Mouse (Mus musculus) cerebellum, adult (tissue): ENCODE results near the gene Capn8.
"Not testable (repeated sequence)": the region's sequence is repeated elsewhere in the genome, so short reads cannot be mapped to it uniquely, and the experiment has no call there.

Experiments used
- ATAC-seq: cut with Nextera tagmentation; 2 replicates; pipeline ENCODE4 v1.9.2; 2017; ENCODE audit warnings: mild to moderate bottlenecking, moderate library complexity, mixed read lengths; ENCODE audit not compliant: insufficient number of reproducible peaks, low FRiP score, low TSS enrichment

The Capn8 gene

DNA sequence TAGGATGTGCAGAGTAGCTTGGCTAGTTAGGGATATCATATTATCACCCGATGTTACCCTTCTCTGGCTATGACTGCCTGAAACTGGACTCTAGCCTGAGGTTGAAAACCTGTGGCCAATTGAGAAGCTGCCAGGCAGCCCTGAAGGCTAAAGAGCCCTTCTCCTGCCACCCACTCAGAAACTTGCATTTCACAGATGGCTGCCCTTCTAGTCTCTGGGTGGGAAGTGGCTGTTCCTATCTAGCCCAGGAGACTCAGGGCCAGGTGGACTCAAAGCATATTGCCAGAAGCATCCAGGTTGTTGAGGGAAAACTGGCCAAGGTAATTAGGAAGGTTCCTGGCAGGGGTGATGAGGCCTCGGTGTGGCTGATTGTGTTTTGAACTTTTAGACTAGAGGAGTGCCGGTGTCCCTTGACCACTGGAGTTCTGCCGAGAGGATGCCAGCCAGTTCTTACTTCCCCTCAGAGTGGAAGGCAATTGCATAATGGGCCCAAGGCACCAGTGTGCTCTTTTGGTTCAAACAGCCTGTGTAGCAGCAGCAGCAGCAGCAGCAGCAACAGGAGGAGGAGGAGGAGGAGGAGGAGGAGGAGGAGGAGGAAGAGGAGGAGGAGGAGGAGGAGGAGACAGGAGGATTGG is 45.0 kb downstream of the Capn8 start:
- ATAC-seq = peak; percentile 28

DNA sequence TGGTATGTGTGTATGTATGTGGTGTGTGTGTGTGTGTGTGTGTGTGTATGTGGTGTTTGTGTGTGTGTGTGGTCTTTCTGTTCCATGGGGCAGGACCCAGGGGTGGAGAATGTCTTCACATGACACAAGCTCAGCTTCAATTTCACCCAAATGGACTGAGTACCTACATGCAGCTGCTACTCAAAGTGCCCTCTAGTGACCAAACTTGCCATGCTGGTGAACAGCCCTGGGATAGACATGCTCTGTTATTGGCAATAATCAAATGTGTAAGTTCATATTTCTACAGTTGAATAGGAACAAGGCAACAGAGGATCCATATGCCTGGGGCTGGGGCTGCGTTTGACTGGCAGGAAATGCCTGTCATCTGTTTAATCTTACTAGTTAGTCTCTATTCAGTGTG is 50.7 kb downstream of the Capn8 start:
- ATAC-seq = no peak

DNA sequence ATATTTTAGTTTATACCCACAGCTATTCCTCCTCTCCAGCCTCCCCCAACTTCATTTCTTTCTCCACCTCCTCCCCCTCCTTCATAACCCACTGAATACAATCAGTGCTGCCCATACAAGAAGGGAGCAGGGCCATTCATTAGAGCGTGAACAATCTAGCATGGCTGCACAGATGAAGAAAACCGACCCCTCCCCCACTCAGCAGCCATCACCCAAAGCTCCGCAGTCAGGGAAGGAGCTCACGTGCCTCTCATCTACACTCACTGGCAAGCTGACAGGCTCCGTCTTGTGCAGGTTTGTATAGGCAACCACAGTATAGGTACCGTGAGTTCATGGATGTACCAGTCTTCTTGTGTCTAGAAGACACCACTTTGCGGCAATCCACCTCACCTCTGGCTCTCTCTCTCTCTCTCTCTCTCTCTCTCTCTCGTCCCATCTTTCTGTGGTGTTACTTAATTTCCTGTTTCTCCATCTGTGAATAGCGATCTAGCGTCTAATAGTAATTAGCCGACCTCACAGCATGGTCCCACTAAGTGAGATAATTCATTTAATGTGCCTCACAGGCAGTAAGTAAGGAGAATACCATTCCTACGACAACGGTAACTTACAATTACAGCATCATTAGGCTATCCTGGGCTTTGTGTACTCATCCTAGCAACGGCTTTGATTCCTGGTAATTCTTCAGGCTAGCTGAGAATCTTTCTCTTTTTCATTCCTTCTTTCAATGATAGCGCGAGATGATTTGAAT is 53.6 kb downstream of the Capn8 start:
- ATAC-seq = no peak

DNA sequence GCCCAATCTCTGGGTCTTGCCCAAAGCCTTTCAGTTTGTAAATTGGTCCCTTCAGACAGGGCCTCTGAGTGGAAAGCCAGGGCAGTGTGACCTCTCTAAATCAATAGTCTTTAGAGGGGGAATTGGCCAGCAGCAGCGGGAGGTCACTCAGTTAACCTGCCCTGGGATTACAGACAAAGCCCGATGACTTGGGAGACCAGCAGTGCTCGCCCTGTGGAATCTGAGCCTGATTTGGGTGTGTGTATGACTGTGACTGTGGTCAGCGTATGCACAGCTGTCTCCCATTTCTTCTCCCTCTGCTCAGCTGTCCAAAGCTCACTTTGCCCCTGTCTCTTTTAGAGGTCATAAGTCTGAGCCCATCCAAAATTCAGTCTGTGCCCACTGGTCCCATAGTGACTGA is 55.7 kb downstream of the Capn8 start:
- ATAC-seq = no peak

DNA sequence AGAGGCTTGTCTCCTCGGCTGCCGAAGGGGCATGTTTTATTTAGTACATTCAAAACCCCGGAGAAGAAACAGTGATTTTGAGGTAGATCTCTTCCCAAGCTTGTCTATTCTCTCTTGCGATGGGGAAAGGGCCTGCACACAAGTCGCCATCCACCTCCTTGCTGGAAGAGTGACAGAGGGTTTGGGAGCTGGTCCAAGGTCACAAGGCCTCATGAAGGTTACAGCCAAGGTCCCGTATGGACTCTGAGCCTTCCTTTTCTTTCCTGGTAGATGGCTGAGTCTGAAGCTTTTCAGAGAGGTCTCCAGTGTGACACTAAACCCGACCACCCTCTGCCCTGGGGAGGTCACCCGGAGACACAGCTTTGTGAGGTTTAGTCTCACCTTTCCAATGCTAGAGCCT is 56.4 kb downstream of the Capn8 start:
- no peak for ATAC-seq

DNA sequence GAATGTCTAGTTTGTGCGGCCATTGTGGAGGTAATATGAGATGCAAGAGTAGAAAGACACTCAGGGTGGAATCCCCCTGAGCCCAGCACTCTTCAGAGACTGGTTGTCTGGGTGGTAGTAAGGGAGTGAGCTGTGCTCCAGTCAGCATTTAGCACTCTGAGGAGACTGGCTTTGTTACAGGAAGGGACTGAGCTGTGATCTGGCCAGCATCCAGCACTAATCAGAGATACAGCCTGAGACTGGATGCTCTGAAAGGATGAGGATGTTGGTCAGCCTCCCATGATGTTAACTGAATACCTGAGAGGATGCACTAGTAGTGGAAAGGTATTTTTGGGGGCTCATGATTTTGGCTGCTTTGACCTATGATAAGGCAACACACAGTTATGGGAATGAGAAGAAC is 61.4 kb downstream of the Capn8 start:
- ATAC-seq = no peak

DNA sequence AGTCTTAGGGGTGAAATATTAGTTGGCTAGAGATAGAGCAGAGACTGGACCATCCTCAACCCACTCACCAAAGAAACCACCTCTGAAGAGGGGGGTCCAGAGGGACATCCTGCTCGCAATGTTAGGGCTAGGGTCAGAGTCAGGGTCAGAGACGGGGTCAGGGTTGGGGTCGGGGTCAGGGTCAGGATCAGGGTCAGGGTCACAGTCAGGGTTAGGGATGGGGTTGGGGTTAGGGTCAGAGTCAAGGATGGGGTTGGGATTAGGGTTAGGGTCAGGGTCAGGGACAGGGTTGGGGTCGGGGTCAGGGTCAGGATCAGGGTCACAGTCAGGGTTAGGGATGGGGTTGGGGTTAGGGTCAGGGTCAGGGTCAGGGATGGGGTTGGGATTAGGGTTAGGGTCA is 64.4 kb downstream of the Capn8 start:
- ATAC-seq = no peak

DNA sequence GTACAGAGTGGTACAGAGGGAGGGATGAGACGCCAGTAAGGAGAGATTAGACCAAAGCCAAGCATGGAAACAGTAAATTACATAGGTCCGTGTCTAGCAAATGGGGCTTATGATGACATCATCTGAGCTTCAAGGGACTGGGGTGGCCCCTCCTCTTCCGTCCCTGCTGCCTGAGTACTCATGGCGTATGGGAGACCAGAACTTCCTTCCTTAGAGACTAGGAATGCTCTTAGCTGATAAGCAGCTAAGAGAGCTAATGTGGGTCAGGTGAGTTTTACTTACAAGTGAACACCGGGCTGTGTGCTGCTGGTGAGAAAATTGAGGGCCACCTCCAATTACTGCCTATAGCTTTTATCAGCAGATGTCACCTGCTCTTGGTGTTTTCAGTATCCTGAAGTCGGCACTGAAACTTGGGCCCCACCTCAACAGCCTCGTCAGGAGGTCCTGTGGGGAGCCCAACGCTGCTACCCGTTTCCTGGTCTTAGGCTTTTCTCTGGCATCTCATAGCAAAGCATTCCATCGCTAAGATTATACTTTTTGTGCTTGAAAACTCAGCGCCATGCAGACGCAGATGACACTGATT is 69.0 kb downstream of the Capn8 start:
- no peak for ATAC-seq

DNA sequence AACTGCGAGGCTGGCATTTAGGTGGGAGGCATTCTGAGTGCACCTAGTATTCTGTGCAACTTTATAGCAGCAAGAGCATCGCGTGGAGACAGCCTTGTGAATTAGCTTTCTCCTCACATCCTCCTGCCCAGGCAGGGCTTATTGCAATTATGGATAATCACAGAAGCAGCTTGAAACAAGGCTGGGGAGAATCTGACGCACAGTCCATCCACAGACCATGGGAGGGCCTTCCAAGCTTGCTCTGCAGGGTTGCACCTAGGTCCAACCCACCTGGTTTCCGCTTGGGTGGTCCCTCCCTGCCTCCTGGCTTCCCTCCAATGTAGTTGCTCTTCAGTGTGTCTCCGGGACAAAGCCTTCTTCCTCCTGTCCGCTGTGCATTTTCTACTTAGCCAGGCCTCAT is 74.2 kb downstream of the Capn8 start:
- no peak for ATAC-seq

DNA sequence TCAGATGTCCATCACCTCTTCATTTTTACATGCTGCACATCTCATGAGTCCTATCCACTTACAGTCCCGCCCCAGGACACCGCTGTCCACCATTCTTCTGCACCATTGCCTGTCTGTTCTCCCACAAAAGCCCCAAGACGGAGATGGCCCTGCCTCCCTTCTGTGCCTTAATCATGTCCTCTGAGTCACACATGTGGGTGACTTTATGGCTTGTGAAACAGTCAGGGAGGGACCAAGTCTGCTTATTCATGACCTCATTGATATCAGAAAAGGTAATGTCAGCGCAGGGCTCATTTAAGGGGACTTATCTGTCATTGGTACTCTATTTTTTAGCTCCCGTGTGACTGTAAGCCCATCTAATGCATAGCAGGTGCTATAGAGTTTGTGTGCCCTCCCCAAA is 74.6 kb downstream of the Capn8 start:
- no peak for ATAC-seq

DNA sequence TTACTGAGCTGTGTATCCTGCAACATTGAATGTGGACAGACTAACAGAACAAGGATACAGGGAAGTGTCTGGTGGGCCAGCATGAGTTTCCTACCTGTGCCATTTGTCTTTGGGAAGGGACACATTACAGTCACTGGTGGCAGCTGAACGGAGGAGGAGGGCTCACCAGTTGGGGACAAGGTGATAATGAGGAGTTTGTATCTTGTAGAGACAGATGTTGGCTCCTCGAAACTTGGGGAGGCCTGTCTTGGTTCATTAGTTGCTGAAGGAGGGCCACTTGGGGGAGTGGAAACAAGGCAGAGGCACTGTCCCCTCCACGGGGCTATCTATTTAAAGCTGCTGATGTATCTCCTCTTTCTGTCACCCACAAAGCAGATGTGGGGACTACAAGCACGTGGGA is 75.3 kb downstream of the Capn8 start:
- no peak for ATAC-seq

DNA sequence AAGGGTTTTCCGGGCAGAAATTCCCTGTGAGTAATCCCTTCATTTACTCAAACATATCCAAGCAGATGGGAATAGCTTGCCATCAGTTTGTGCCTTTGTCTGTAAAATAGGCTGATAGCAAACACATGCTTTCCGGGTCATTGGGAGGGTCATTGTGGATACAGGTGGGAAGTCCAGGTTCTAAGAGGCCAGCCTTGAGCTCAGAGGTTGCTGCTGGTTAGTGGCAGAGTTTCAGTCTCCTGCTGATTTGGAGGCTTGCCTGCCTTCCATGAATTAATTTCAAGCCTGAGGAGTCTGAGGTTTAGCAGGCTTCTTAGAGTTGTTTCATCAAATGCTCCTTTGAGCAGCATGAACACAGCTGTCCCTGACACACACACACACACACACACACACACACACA is 78.0 kb downstream of the Capn8 start:
- no peak for ATAC-seq

DNA sequence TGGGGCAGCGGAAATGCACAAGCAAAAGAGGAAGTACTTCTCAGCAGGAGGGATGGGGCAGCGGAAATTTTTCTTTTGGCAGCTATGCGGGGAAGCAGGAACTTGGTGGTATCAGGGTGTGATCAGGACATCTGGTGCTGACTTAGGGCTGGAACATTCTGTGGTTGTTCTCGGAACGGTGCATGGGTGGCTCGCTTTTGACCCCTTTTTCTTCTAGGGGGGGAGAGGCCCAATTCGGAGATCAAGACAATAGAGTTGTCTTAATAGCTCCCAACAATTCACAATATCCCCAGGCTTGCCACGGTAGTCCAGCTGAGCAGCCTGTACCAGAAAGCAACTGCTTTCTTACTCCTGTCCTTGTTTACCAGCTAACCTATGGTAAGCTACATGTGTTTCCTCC is 79.6 kb downstream of the Capn8 start:
- ATAC-seq = not testable (repeated sequence)

DNA sequence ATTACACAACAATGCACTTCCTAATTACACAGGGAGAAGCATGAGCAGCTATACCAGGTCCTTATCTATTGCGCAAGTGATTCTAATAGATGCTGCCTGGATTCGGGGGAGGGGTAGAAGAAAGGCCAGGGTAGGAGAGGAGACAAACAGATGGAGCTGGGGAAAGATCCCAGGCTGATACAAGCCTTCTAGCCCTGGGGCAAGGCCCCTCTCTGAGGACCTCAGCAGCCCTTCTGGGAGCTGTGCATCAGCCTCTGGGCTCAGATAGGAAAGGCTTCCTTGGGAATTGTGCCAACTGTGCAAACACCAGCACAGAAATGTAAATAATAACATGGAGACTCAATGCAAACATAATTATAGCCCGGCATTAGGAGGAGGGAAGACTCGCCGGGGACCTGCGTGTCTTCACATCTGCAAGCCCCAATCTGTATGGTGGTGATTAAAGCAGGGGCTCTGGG is 80.4 kb downstream of the Capn8 start:
- no peak for ATAC-seq

DNA sequence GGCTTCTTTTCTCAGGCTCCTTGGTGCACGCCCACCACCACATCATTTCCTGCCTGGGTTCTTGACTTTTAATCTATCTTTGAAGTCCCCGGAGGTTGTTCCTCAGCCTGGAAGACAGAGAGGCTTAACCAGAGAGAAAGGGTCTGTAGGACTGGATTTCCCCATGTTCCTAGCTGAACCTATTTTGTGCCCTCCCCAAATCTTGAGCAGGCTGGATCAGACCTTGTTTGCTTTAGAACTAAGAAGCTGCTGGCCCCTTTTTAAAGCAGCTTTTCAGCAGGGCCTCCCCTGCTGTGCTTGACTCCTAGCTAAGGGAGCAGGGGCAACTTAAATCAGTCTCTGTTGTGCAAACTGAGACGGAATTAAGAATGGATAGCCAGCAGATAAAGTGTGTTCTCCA is 82.0 kb downstream of the Capn8 start:
- ATAC-seq = no peak

DNA sequence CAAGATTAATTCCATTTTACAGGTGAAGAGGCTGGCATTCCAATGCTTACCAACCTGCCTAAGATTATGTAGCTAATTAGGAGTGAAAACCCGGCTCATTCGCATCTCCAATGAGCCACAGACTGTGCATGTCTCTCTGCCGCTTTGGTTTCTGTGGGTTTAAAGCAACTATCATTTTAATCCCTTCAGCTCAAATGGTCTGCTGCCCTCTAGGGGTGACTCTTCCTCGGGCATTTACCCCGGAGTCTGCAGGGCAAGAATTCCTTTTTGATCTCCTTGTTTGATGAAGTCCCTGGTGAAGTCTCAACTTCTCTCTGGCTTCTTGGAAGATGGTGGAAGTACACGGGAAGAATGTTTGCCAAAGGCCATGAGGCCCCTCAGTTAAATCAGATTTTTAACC is 93.0 kb downstream of the Capn8 start:
- ATAC-seq = no peak

DNA sequence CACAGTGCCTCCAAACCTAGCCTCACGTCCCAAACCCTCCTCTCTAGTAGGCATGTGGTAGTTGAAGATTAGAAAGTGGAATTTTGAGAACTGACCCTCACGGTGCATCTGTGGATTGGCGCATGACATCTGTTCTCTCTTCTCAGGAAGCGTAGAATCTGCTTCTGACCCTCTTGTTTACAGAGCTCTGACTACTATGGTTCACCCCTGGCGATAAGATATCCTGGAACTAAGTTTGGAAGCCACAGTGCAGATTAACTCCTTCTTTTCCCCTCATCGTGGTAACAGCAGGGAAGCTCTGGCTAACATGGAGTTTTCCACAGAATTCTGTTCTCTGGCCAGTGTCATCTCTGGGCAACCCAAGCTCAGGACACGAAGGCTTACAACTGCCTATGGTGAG is 95.6 kb downstream of the Capn8 start:
- no peak for ATAC-seq

DNA sequence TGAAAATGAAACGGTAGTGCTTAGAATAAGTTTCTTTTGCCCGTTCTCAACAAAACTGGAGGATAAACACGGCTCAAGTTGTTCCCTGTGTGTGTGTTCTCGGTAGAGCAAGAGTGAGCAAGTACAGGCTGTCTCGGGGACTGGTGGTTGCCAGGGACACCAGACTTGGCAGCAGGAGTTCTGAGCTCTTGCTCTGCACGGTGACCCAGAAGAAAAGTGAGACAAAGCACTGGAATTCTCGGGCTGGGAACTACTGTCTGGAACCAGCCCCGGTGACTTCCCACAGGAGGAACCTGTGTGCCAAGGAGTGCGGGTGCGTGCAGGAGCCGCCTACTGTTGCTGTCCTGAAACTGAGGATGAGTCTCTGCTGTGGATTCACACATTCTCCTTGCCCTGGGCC is 98.9 kb downstream of the Capn8 start:
- no peak for ATAC-seq

DNA sequence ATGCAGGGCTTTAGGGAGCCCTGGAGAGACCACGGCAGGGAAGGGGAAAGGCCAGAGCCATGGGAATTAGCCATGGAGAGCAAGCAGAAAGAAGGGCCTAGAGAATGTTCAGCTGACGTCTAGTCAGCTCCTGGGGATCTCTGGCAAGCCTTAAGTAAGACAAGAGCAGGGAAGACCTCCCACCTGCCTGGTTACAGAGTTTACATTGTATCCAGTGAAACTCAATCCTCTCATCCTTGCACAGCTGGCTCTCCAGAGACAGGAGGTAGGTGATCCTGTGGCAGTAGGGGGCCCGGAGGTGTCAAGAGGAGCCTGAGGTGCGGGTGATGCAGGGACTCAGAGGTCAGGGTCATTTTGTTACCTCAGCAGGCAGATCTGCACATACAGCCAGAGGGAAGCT is 100.0 kb downstream of the Capn8 start:
- no peak for ATAC-seq

DNA sequence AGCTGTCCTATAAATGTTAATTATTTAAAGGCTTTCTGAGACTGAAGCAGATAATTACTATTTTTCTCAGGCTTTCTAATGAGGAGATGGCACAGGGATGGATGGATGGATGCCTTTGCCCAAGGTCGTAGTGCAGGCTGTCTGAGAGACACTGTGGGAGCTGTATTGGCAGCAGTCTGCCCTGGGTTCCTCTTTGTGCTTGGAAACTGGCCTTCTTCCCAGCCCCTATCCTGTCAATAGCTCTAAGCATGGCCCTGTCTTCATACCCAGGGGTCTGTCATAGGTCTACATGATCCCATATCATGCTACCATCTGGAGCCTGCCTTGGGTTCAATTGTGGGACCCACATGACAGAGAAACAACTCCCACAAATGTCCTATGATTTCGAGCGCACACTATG is 102.5 kb downstream of the Capn8 start:
- no peak for ATAC-seq

DNA sequence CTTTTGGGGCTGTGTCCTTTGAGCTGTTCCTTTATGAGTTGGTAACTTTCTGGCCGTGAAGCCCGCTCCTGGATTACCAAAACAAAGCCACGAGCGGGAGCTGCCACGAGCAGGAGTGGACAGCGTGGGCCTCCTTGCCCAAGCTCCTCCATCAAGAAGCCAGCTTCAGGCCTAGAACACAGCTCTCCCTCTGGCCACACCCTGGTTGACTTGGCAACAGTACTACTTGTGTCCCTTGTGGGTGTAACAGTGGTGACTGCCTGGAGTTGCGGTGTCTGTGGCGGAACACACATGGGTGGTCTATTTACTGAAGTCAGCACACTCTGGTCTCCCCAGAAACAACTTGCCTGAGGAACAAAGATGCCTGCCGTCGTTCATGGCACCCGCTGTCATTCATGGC is 104.9 kb downstream of the Capn8 start:
- ATAC-seq = no peak
